Mouse (Mus musculus): Measurements from ENCODE around the gene Vamp1. TPM values are rescaled to one million over a fixed set of nuclear protein-coding genes. Genes with fewer than 3 reads are reported as not detected.
"Not testable (repeated sequence)": the region's sequence is repeated elsewhere in the genome, so short reads cannot be mapped to it uniquely, and the experiment has no call there.

Gene Vamp1
- total RNA-seq, 2 experiments from 2014 or later: 49.3 to 62.7 TPM

GRCm38 (mm10) chr6:125240617-125241016 is 25.3 kb downstream of the Vamp1 start:
- DNase-seq (ENCODE audit: low spot score in 2 of 2): no peak

GRCm38 (mm10) chr6:125241566-125241965 is 26.2 kb downstream of the Vamp1 start:
- no peak for DNase-seq (ENCODE audit: low spot score in 2 of 2)

GRCm38 (mm10) chr6:125244551-125244950 is 29.2 kb downstream of the Vamp1 start:
- DNase-seq (ENCODE audit: low spot score in 2 of 2): no peak

- no peak for DNase-seq (ENCODE audit: low spot score in 2 of 2)
Measured at GRCm38 (mm10) chr6:125252285-125252684, 36.9 kb downstream of the Vamp1 start.

- DNase-seq (ENCODE audit: low spot score in 2 of 2): no peak
Measured at GRCm38 (mm10) chr6:125252711-125253110, 37.4 kb downstream of the Vamp1 start.

- no peak for DNase-seq (ENCODE audit: low spot score in 2 of 2)
Measured at GRCm38 (mm10) chr6:125253863-125254715, 38.7 kb downstream of the Vamp1 start.

- no peak for DNase-seq (ENCODE audit: low spot score in 2 of 2)
Measured at GRCm38 (mm10) chr6:125255516-125256044, 40.2 kb downstream of the Vamp1 start.

- peak in 1 of 2 experiments; percentile 39 for DNase-seq (ENCODE audit: low spot score in 2 of 2)
Measured at GRCm38 (mm10) chr6:125256222-125256966, 41.0 kb downstream of the Vamp1 start.

- DNase-seq (ENCODE audit: low spot score in 2 of 2): no peak
Measured at GRCm38 (mm10) chr6:125260006-125260555, 44.7 kb downstream of the Vamp1 start.

- no peak for DNase-seq (ENCODE audit: low spot score in 2 of 2)
Measured at GRCm38 (mm10) chr6:125264219-125264618, 48.9 kb downstream of the Vamp1 start.

- no peak for DNase-seq (ENCODE audit: low spot score in 2 of 2)
Measured at GRCm38 (mm10) chr6:125265239-125265638, 49.9 kb downstream of the Vamp1 start.

GRCm38 (mm10) chr6:125266091-125266490 is 50.7 kb downstream of the Vamp1 start:
- DNase-seq (ENCODE audit: low spot score in 2 of 2): no peak

- DNase-seq (ENCODE audit: low spot score in 2 of 2): not testable (repeated sequence)
Measured at GRCm38 (mm10) chr6:125266600-125266999, 51.2 kb downstream of the Vamp1 start.

- no peak for DNase-seq (ENCODE audit: low spot score in 2 of 2)
Measured at GRCm38 (mm10) chr6:125267469-125267868, 52.1 kb downstream of the Vamp1 start.

- DNase-seq (ENCODE audit: low spot score in 2 of 2): no peak
Measured at GRCm38 (mm10) chr6:125268799-125269198, 53.4 kb downstream of the Vamp1 start.

- DNase-seq (ENCODE audit: low spot score in 2 of 2): peak; percentile 88 to 93
Measured at GRCm38 (mm10) chr6:125271455-125272227, 56.3 kb downstream of the Vamp1 start.

- no peak for DNase-seq (ENCODE audit: low spot score in 2 of 2)
Measured at GRCm38 (mm10) chr6:125272228-125272785, 57.0 kb downstream of the Vamp1 start.

GRCm38 (mm10) chr6:125274841-125275563 is 59.7 kb downstream of the Vamp1 start:
- DNase-seq (ENCODE audit: low spot score in 2 of 2): peak in 1 of 2 experiments; percentile 35

- DNase-seq (ENCODE audit: low spot score in 2 of 2): no peak
Measured at GRCm38 (mm10) chr6:125279729-125280128, 64.4 kb downstream of the Vamp1 start.

GRCm38 (mm10) chr6:125282721-125283120 is 67.4 kb downstream of the Vamp1 start:
- not testable (repeated sequence) for DNase-seq (ENCODE audit: low spot score in 2 of 2)

Measured in layer of hippocampus, postnatal 14 days (tissue).